ENCODE assay signal across 24 mouse cellular contexts in the genomic region with DNA sequence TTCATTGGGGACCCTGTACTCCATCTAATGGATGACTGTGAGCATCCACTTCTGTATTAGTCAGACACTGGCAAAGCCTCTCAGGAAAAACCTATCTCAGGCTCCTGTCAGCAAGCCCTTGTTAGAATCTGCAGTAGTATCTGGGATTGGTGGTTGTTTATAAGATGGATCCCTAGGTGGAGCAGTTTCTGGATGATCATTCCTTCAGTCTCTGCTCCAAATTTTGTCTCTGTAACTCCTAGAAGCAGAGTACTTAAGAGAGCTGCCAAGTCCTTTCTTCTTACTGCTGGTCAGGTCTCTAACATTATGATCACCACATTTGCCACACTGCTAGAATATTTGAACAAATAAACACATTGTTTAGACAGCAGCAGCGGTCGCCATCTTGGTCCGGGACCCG.
A peak's percentile ranks its signal among the peaks of the same experiment; 100 is the strongest.
DNase-seq lines count a peak whose midpoint lies in the region.
"Had no signal": no experiment of that assay in that cellular context is flagged by ENCODE, and none has a peak within 500 bp of the region (broad histone marks: within the 10 kb centered on the region; RNA-seq: fewer than 3 reads in every experiment).

No protein-coding gene starts in this region.

- no peaks in the 10 kb centered on the region for H3K27me3 ChIP-seq in forebrain, embryonic 10.5 days (ENCODE audit: poor library complexity, severe bottlenecking)
- H3K27me3 ChIP-seq: embryonic facial prominence, embryonic 13.5 days; embryonic facial prominence, embryonic 15.5 days; forebrain, embryonic 13.5 days; forebrain, embryonic 15.5 days; Patski had no signal

- intact Hi-C loops in heart, postnatal 36 days (cut with DNase I): no loop called here

- no peaks in the 10 kb centered on the region for H3K4me1 ChIP-seq in forebrain, embryonic 10.5 days
- H3K4me1 ChIP-seq: embryonic facial prominence, embryonic 13.5 days; embryonic facial prominence, embryonic 15.5 days; forebrain, embryonic 13.5 days; forebrain, embryonic 15.5 days had no signal

- DNase-seq in ES-CJ7 (ENCODE audit: low read depth, low spot score) (peak; percentile 64), R1 (ENCODE audit: low read depth, low spot score) (peak; percentile 68), ZHBTc4 (ENCODE audit: low read depth, low spot score) (peak; percentile 56)
- no peak for DNase-seq in forebrain, embryonic 10.5 days (ENCODE audit: extremely low spot score, low spot score)
- DNase-seq in heart, adult 9 months (ENCODE audit: low spot score in 2 of 2): no peak
- DNase-seq in heart, postnatal 36 days: no peak
- DNase-seq: adrenal gland, adult 2 months; adrenal gland, postnatal 10 days; adrenal gland, postnatal 25 days; cerebellum, adult 11 months; cerebellum, adult 18-20 months; cerebellum, adult 8-10 months; cerebellum, adult 9-11 months; cerebellum, postnatal 14 days; cerebellum, postnatal 36 days; embryo, embryonic 11 days; forebrain, postnatal 0 days had no signal

- no peak overlapping the region for H3K27ac ChIP-seq in forebrain, embryonic 10.5 days
- H3K27ac ChIP-seq: embryonic facial prominence, embryonic 13.5 days; embryonic facial prominence, embryonic 15.5 days; forebrain, embryonic 13.5 days; forebrain, embryonic 15.5 days had no signal

- 95% methylated on average over 4 of the region's 4 CpGs for WGBS in forebrain, embryonic 10.5 days

- no peaks in the 10 kb centered on the region for H3K9me3 ChIP-seq in forebrain, embryonic 10.5 days
- H3K9me3 ChIP-seq: embryonic facial prominence, embryonic 13.5 days; embryonic facial prominence, embryonic 15.5 days; forebrain, embryonic 13.5 days; forebrain, embryonic 15.5 days; G1E had no signal

- no peak overlapping the region for H3K4me3 ChIP-seq in forebrain, embryonic 10.5 days
- H3K4me3 ChIP-seq: embryonic facial prominence, embryonic 13.5 days; embryonic facial prominence, embryonic 15.5 days; erythroblast, embryonic 14.5 days; forebrain, embryonic 13.5 days; forebrain, embryonic 15.5 days had no signal

- H3K36me3 ChIP-seq in forebrain, embryonic 10.5 days (replicated peaks): no peaks in the 10 kb centered on the region
- H3K36me3 ChIP-seq: embryonic facial prominence, embryonic 13.5 days; embryonic facial prominence, embryonic 15.5 days; forebrain, embryonic 15.5 days; G1E had no signal

Comparison
In these comparisons a context has a peak if more than half of its experiments do, and no peak if none do; other contexts are left out.
1. DNase-seq: peak in ES-CJ7 (single experiment), R1 (single experiment) and ZHBTc4 (single experiment); none in forebrain, embryonic 10.5 days (single experiment), heart, adult 9 months (0 of 2) and heart, postnatal 36 days (0 of 2).